Mouse (Mus musculus): ENCODE measurements around the gene Tnni3k.

Tnni3k gene

DNA sequence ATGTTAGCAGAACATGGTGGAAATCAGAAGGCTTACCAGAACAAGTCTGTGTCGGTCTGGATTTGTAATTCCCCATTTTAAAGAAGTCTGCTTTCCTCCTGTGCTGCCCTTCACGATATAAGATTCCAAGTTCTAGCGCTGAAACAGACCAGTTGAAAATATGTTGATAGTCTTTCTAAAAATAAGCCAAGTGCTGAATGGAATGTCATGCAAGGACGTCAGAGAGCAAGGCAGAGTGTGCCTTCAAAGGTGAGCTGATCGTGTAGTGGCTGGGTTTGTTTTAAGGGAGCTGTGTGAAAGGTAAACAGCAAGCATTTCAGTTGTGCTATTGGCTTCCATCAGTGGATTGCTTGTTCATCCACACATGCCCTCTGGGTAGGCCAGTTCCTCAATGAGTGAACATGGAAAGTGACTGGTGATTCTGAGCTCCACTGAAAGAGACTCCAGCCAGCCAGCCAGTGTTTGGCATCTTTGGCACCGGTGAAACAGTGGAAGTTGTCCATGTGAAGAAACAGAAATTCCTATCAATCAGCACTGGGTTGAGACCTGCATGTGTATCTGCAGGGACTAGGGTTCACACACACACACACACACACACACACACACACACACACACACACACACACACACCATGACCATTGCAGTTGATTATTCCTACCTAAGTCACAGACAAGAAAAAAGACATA is at the start of gene Tnni3k:
Gene Tnni3k (minus strand): TSS at position 177 of the 686 bp plus-strand sequence.
- no peak for DNase-seq (ENCODE audit: low spot score)

DNA sequence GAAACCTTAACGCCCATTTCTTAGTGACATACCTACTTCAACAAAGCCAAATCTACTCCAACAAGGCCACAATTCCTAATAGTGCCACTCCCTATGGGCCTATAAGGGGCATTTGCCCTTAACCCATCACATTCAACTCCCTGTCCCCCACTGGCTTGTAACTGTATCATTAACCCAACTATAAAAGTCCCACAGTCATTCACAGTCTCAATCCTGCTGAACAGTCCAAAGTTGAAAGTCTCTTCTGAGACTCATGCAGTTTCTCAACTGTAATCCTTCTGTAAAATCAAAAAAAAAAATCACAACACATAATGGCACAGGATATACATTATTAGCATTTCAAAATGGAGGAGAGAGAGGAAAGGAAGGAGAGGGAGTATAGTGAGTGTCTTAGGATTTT is 44.1 kb upstream of the Tnni3k start:
- DNase-seq (ENCODE audit: low spot score): no peak

DNA sequence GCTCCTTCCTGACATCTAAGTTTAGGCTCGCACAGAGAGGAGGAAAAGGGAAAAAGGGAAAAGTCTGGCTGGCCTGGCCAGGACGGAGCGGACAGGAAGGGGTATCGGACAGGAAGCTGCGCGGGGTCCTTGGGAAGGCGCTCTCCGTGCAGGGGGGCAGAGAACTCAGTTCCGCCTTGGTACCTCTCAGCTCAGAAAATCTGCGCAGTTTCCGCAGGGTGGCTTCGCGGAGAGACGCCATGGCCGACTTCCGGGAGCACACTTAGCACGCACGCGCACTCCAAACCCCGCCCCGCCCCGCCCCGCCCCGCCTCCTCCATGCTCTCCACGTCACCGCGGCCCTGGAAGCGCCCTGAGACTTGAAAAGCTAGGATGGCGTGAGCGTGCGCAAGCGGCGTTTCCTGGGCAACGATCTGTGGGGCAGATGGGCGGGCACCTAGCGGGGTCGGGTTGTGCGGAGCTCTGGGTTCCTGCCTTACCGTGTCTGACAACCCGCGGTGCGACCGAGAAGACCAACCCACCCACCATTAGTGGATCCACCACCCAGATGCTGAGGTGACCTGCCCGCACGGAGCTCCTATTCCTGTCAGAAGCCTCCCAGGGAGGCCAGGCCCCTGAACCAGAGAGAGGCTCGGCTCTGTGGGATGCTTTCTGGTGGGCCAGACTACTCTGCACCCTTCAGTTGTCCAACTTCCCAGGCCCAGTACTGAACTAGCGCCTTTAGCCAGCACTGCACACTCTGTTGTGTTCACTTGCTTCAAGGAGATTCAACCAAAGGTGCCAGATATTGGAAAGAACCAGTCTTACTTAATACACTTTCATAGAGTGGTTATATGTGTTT is 38.1 kb upstream of the Tnni3k start, which contains the start of the genes Fpgt and Lrriq3:
Gene Fpgt (minus strand): TSS at position 288 of the 841 bp plus-strand sequence.
Gene Lrriq3 (plus strand): TSS at position 319 of the 841 bp plus-strand sequence.
- peak; percentile 76 for DNase-seq (ENCODE audit: low spot score)

DNA sequence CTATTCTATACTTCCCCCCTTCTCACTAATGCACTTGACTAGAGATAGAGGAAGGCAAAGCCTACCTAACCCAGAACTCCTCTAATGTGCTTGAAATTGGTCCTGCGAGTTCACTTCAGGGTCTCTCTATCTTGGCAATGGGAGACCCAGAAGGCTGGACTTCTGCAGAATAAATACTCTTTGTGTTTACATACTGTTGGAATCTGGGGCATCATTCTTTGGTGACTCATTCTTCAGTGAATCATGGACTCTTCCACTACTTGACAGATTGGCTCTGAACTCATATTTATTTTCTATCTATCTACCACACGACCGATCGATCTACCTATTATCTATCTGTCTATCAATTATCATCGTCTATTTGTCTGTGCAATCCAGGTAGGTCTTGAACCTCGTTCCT is 36.9 kb upstream of the Tnni3k start:
- DNase-seq (ENCODE audit: low spot score): no peak

DNA sequence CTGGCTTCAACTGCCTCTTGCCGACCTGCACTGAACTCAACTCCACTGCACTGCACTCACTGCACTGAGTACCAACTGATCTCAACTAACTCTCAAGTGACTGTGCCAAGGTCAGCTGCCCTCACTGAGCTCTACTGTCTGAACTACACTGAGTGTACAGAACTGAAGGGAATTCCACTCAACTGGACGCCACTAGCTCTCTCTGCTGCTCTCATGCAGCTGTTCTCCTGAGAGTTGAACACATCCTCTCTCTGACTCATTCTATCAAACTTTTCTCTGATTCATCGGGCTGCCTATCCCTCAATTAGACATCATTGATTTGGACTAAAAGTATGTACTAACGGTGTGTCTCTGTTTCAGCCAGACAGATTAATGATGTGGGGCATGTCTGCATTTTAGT is 22.7 kb upstream of the Tnni3k start:
- DNase-seq (ENCODE audit: low spot score): no peak

DNA sequence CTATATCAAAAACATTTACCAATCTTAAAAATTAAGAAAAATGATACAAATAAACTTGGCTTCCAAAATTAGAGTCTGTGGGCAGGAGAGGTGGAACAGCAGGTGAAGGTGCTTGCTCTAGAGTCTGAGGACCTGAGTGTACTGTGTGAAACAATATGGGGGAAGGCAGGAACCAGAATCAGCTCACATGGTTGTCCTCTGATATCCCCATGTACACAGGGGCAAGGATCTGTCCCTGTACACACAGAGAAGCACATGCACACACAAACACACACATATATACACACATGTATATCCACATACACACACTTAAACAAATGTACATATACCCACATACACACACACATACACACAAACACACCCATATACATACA is 4.2 kb upstream of the Tnni3k start:
- no peak for DNase-seq (ENCODE audit: low spot score)

DNA sequence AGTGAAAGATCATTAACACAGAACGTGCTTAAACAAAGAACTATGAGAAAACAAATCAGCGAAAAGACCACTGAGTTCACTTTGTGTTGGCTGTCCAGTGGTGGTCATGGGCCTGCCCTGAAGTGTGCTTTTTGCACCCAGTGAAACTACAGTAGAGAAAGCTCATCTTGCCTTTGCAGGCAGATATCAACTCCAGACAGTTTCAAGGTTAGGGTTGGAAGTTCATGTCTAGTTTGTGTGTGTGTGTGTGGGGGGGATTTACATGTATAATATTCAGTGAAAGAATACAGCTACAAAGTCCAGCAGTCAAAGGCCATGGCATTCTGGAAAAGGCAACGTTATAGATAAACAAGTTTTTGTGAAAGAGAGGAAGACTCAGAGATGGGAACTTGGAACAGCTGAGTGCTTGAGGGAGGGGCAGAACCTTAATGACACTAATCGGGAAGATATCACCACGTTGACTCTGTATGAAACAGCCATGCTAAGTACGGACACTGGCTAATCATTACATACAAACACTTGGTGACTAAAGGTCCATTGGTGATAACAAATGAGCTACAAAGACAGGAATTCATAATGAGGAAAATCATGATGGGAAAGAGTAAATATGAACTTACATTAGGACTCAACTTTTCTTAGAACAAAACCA is 3.7 kb upstream of the Tnni3k start:
- no peak for DNase-seq (ENCODE audit: low spot score)

DNA sequence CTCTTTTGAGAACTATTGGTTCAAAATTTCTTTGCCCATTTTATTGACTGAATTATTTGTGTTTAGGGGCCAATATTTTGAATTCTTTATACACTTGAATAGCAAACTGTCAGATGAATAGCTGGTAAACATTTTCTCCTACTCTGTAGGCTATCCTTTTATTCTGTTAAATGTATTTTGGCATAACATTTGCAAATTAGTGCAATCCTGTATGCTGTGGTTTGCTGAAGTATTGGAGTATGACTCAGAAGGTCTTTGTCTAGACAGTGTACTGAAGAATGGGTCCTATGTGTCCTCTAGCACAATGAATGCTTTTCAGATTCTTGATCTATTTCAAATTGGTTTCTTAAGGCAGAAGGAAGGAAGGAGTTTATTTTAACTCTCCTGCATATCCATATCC is 2.4 kb upstream of the Tnni3k start:
- DNase-seq (ENCODE audit: low spot score): no peak

DNA sequence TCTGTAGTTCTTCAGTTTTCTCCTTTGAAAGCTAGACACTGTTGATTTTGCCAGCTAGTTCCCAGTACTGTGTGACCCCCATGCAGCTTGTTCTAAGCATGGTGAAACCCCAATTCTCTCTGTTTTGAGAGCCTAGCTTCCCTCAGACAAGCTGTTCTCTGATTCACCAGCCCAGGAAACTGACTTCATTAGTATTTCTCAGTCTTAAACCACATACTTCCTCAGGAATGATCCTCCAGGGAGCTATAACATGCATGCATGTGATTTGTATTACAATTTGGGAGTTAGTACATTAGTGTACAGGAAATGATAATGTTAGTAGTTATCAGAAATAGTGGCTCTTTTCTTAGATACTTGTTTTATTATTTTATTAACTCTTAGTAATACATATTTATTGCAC is 1.4 kb upstream of the Tnni3k start:
- DNase-seq (ENCODE audit: low spot score): no peak

DNA sequence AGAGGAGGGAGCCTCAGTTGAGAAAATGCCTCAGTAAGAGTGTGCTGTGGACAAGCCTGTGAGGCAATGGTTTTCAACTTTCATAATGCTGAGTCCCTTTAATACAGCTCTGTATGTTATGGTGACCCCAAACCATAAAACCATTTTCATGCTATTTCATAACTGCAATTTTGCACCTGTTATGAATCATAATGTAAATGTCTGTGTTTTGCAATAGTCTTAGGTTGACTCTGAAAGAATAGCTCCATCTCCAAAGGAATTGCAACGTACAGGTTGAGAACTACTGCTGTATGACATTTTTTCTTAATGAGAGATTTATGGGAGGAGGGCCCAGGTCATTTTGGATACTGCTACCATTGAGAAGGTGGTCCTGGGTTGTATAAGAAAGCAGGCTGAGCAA is 2.0 kb downstream of the Tnni3k start:
- no peak for DNase-seq (ENCODE audit: low spot score)

DNA sequence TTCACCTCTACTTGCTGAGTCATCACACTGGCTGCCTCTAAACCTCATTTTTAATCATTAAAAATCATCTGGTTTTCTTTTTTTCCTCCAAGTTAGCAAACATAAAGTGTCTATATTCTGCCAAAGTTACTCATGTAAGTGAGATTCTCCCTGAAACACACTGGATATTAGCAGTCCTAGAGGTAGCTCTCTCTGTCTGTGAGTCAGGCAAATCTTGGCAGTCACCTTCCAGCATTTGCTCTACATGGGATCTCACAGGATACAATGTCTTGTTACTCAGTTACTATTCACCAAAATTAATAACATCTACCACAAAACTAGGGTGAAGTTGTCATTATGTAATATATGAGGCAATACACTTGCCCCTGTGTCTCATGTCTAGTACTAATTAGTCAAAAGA is 3.2 kb downstream of the Tnni3k start:
- no peak for DNase-seq (ENCODE audit: low spot score)

DNA sequence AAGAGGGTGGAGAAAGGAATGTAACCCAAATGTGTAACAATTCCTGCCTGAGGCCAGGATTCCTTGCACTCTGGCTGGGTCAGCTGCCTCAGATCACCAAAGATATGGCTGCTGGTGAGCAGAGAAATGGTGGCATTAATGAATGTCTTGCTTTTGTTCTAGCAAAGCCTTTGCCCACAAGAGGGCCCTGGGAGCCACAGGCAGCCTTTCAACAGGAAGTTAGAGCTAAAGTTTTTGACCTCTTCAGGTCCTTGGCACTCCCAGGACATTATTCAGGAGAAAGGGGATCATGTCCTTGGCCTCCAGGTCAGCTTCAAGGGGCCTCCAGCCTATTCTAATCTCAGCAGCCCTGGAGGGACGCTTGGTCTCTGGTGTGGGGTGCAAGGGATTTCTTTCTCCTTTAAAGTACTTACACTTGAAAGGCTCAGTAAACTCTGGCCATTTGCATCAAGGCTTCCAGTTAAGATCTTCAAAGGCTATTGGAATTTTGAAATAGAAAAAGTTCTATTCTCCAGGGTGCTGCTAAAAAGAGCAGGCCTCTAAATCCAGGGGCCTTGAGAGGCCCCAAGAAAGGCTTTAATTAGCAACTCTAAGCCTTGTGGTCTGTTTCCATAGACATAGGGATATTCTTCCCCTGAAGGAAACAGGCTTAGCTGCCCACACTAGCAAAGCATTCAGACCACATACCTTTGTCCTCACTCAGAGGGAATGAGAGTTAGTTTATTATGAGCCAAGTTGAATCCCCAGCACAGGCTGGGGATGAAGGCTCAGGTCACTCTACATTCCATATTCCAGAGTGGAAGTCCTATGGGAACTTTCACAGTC is 16.0 kb downstream of the Tnni3k start:
- DNase-seq (ENCODE audit: low spot score): no peak

DNA sequence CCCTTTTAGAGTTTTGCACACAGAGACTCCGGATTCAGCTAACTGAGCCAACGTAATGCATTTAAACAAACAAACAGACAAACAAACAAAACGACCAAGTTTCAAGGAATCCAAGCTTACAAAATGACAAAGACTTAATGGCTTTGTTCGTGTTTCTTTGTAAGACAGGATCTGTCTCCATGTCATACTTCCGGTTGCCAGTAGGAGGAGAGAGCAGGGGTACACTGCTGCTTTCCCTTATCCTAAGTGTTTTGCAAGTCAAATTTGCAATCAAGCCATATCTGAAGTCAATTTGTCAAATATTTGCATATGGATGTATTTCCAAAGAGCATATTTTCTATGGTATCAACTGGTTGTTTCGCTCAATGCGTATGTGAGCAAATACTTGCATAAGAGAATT is 20.9 kb downstream of the Tnni3k start:
- no peak for DNase-seq (ENCODE audit: low spot score)

DNA sequence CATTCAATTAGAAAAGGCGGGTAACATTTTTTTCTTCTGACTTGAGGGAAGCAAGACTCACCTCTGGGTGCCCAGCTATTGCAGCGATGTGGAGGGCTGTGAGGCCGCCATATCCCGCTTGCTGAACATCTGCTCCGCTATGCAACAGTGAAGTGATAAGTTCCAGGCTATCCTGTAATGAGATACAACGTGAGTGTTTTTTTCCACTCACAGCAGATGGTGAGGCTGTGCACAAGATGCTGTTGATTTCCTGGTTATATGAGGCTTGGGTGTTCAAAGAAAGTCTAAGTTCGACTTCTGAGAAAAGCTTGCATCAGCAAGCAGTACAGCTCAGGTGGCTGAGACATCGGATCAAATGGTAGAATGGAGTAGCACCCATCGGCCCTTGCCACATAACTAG is 25.0 kb downstream of the Tnni3k start:
- DNase-seq (ENCODE audit: low spot score): no peak

DNA sequence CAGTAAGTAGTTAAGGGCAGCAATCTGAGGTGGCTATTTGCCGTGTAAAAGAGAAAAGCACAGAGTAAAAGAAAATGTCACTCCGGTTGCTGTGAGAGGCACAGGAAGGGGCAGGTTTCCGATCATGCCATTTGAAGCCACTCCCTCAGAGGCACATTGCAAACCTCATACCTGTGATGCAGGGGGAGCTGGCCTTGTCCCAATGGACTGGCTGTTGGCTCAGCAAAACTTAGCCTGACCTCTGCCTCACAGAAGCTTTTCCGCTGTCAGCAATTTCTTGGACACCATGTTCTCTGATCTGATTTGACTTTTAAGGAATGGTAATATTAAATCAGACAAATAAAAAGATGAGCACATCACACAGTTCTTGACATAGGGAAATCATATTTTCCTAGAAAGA is 52.4 kb downstream of the Tnni3k start:
- no peak for DNase-seq (ENCODE audit: low spot score)

DNA sequence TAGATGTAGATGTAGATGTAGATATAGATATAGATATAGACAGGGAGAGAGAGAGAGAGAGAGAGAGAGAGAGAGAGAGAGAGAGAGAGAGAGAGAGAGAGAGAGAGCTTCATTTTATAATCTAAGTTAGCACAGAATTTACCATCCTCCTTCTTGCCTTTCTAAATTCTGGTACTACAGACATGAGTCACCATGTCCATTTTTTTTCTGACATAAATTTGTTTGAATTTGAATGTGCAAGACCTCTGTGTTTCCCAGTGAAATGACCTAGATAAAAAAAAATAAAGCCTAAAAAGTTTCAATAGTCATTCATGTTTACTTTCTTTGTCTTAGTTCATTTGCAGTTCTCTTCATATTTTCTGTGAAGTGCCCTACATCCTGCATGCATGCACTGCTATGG is 54.2 kb downstream of the Tnni3k start:
- DNase-seq (ENCODE audit: low spot score): no peak

DNA sequence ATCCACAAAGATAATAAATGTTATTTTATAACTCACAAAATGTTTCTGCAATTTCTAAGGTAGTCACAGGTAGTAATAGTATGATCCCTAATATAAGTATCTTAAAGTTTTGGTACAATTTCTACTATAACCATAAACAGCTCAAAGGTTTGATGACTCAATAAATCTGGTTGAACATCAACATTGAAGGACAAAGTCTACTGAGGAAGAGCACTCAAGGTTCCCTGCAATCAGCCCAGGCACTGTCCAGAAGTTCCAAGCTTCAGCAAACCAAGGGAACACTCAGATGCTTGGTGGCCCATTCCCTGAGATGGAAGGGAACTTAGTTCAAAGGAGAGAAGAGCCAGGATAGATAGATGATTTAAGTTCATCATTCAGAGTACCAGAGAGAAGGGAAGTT is 62.5 kb downstream of the Tnni3k start:
- DNase-seq (ENCODE audit: low spot score): no peak

DNA sequence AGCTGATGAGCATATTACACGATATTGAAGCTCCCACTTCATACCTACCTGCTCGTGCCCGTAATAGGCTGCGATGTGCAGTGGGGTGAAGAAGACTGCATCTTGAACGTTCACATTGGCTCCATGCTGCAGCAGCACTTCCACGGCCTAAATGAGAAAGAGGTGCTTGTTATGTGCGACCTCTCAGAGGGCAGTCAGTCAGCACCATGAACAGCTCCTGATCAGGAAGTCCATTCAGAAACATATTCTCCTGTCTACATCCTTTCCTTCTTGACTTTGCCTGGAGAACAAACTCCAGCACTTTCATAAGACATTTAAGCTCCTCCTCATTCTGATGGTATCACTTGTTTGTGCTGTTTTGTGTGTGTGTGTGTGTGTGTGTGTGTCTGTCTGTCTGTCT is 76.1 kb downstream of the Tnni3k start:
- no peak for DNase-seq (ENCODE audit: low spot score)

DNA sequence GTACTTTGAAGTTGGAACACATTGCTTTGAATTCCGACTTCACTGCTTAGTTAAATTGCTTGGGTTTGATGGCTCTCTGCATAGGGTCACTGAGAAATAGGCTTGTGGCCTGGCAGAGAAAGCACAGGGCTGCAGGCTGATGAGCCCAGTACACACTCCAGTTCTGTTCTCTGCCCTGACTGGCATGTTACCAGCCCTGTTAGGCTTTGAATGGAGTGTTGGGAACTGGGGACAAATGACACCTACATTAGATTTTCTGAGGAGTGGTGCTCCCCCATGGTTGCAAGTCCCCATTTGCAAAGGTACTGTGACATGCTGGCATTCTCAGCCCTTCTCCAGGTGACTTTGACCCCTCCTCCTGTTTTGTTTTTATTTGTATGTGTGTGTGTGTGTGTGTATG is 83.6 kb downstream of the Tnni3k start:
- DNase-seq (ENCODE audit: low spot score): no peak

DNA sequence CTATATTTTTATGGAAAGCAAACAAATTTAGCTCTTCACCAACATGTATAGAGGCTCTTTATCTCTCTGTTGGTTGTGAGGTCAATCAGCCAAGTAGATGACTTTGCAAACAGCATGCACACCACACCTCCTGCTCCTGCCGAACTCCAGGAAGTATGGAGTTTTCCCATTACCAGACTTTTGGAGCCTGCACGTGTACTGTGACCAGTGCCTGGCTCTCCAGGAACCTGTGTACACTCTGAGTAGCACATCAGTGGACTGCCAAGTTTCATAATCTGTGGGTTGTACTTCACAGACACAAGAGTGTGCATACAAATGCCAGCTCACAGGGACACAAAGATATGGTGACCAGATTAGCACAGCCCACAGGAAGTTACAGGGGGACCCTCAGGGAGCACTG is 84.2 kb downstream of the Tnni3k start:
- DNase-seq (ENCODE audit: low spot score): no peak

DNA sequence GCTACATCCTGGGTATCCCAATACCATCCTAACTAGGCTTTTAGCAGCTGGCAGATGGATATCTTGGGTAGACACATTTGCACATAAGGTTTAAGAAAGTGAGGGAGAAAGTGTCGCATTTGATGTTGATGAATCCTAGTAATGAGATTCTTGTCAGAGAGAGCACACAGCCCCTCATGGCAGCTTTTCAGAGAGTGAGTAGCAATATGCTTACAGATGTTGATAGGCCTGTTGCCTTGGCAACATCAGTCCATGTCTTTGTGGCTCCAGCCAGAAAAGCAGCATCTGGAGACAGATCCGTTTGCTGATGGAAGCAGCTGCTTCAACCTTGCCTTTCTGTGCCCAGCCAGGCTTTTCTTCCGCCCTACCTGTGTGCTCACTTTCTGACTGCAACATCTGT is 93.9 kb downstream of the Tnni3k start:
- DNase-seq (ENCODE audit: low spot score): no peak

DNA sequence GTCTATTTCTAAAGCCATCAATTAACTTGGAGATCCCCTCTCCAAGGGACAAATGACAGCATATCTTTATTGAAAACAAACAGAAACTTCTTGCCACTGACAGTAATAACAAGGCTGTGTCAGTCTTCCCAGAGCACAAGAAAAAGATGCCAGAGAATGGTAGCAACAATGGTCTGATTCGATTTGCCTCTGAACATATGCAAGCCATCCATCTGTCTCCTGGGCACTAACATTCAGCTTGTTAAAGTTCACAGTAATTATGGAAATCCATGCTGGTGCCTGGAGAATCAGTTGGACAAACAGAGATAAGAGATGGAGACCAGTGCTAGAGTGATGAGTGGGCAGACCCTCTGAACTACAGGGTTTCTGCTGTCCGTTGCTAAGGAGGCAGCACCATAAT is 102.1 kb downstream of the Tnni3k start:
- no peak for DNase-seq (ENCODE audit: low spot score)
